28 mouse cellular contexts compared by ENCODE assay signal in genomic region chr19:38327002-38327401, GRCm38 (mm10).
DNase-seq lines count a peak whose midpoint lies in the region; ATAC-seq lines count a peak whose summit lies in the region.
"Had no signal": no experiment of that assay in that cellular context is flagged by ENCODE, and none has a peak within 500 bp of the region (broad histone marks: within the 10 kb centered on the region; RNA-seq: fewer than 3 reads in every experiment).

No protein-coding gene starts in this region.

- no peak for ATAC-seq in midbrain, embryonic 15.5 days (replicated peaks)
- ATAC-seq in granulocyte monocyte progenitor cell, adult 5-6 weeks (replicated peaks; ENCODE audit: poor library complexity, severe bottlenecking), result no peak
- ATAC-seq: hindbrain, postnatal 0 days; intestine, embryonic 16.5 days; liver, postnatal 0 days had no signal

- H3K9ac ChIP-seq in midbrain, embryonic 15.5 days, result no peak overlapping the region
- H3K9ac ChIP-seq: embryonic facial prominence, embryonic 15.5 days; heart, embryonic 13.5 days; limb, embryonic 12.5 days; liver, postnatal 0 days had no signal

- no peaks in the 10 kb centered on the region for H3K27me3 ChIP-seq in midbrain, embryonic 10.5 days (ENCODE audit: low read depth, poor library complexity, severe bottlenecking)
- H3K27me3 ChIP-seq in midbrain, embryonic 15.5 days (replicated peaks), result no peaks in the 10 kb centered on the region
- no peaks in the 10 kb centered on the region for H3K27me3 ChIP-seq in embryonic facial prominence, embryonic 10.5 days (replicated peaks; ENCODE audit: low read depth, poor library complexity, severe bottlenecking)
- H3K27me3 ChIP-seq: CH12.LX; embryonic facial prominence, embryonic 15.5 days; heart, embryonic 13.5 days; limb, embryonic 12.5 days had no signal

- H3K27ac ChIP-seq in midbrain, embryonic 10.5 days (replicated peaks), result peak overlapping the region; percentile 69
- H3K27ac ChIP-seq in midbrain, embryonic 15.5 days, result no peak overlapping the region
- no peak overlapping the region for H3K27ac ChIP-seq in embryonic facial prominence, embryonic 10.5 days (replicated peaks)
- H3K27ac ChIP-seq: embryonic facial prominence, embryonic 15.5 days; heart, embryonic 13.5 days; hindbrain, postnatal 0 days; layer of hippocampus, adult 2 months; limb, embryonic 12.5 days had no signal

- H3K36me3 ChIP-seq in midbrain, embryonic 10.5 days, result no peaks in the 10 kb centered on the region
- no peaks in the 10 kb centered on the region for H3K36me3 ChIP-seq in midbrain, embryonic 15.5 days (replicated peaks)
- no peaks in the 10 kb centered on the region for H3K36me3 ChIP-seq in embryonic facial prominence, embryonic 10.5 days (replicated peaks)
- H3K36me3 ChIP-seq: embryonic facial prominence, embryonic 15.5 days; heart, embryonic 13.5 days; limb, embryonic 12.5 days had no signal

- peaks cover 30% of the 10 kb centered on the region for H3K4me1 ChIP-seq in midbrain, embryonic 10.5 days
- peaks cover 9% of the 10 kb centered on the region for H3K4me1 ChIP-seq in midbrain, embryonic 15.5 days
- H3K4me1 ChIP-seq in embryonic facial prominence, embryonic 10.5 days, result peaks cover 7% of the 10 kb centered on the region; the same call in 1 of the 2 replicates
- H3K4me1 ChIP-seq: embryonic facial prominence, embryonic 15.5 days; limb, embryonic 12.5 days had no signal

- H3K9me3 ChIP-seq in midbrain, embryonic 10.5 days (replicated peaks), result no peaks in the 10 kb centered on the region
- no peaks in the 10 kb centered on the region for H3K9me3 ChIP-seq in midbrain, embryonic 15.5 days
- no peaks in the 10 kb centered on the region for H3K9me3 ChIP-seq in embryonic facial prominence, embryonic 10.5 days
- H3K9me3 ChIP-seq: embryonic facial prominence, embryonic 15.5 days; heart, embryonic 13.5 days; limb, embryonic 12.5 days had no signal

- DNase-seq in midbrain, embryonic 10.5 days (ENCODE audit: low spot score), result peak; percentile 75
- DNase-seq in ZHBTc4 (ENCODE audit: low read depth, low spot score), result peak; percentile 74
- DNase-seq in embryonic facial prominence, embryonic 10.5 days (ENCODE audit: low spot score), result peak; percentile 12
- DNase-seq in retina, postnatal 1 day, result peak; percentile 79
- no peak for DNase-seq in B cell, adult 2 months
- DNase-seq in frontal cortex, postnatal 36 days (ENCODE audit: low spot score in 2 of 2), result no peak
- DNase-seq: adrenal gland, postnatal 14 days; cerebellum, adult 9-11 months; heart, adult 18-20 months; heart, postnatal 14 days; kidney, adult 9 months; kidney, postnatal 25 days; liver, postnatal 0 days; lung, postnatal 10 days; right cerebral cortex, adult 18-20 months; right cerebral cortex, postnatal 4 days; thymus, adult 18-20 months; thymus, postnatal 36 days had no signal

- 27% methylated on average over 4 of the region's 4 CpGs for WGBS in midbrain, embryonic 10.5 days
- 15% methylated on average over 4 of the region's 4 CpGs for WGBS in midbrain, embryonic 15.5 days
- WGBS in embryonic facial prominence, embryonic 10.5 days, result 45% methylated on average over 4 of the region's 4 CpGs

- H3K4me2 ChIP-seq in midbrain, embryonic 15.5 days, result no peak overlapping the region
- H3K4me2 ChIP-seq: embryonic facial prominence, embryonic 15.5 days; heart, embryonic 13.5 days; limb, embryonic 12.5 days; liver, embryonic 11.5 days had no signal

- H3K4me3 ChIP-seq in midbrain, embryonic 10.5 days, result no peak overlapping the region
- no peak overlapping the region for H3K4me3 ChIP-seq in midbrain, embryonic 15.5 days
- no peak overlapping the region for H3K4me3 ChIP-seq in embryonic facial prominence, embryonic 10.5 days
- H3K4me3 ChIP-seq: embryonic facial prominence, embryonic 15.5 days; heart, embryonic 13.5 days; layer of hippocampus, adult 2 months; limb, embryonic 12.5 days had no signal

Comparison
In these comparisons a context has a peak if more than half of its experiments do, and no peak if none do; other contexts are left out.
1. DNase-seq: peak in midbrain, embryonic 10.5 days (single experiment), ZHBTc4 (single experiment), embryonic facial prominence, embryonic 10.5 days (single experiment) and retina, postnatal 1 day (single experiment); none in B cell, adult 2 months (0 of 2) and frontal cortex, postnatal 36 days (0 of 2).